Mouse (Mus musculus): ENCODE measurements around the gene Olfr1123. TPM values are rescaled to one million over a fixed set of nuclear protein-coding genes. Genes with fewer than 3 reads are reported as not detected.
"Not testable (repeated sequence)": the region's sequence is repeated elsewhere in the genome, so short reads cannot be mapped to it uniquely, and the experiment has no call there.

The Olfr1123 gene
- total RNA-seq (2017), result not detected in 2 replicates

DNA sequence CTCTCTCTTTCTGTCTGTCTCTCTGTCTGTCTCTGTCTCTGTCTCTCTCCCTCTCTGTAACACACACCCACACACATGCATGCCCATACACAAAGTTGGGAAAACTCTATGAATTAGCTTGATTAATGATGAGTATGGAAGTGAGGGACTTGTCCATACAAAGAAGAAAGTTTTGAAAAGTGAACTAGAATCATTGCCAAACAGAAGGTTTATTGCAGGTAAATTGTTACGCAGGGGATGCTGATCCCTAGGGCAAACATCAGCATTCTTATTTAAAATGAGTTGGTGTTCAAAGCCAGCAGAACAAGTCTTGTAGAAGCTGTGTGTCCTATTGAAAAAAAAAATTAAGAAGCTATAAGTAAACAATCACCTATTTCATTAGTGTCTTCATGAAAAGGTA lies at the start of gene Olfr1123:
Gene Olfr1123 (plus strand): TSS at position 301 of the 400 bp plus-strand sequence.
- no peak for ATAC-seq (replicated peaks in 1 of 2; ENCODE audit: insufficient read depth in 1 of 2, low FRiP score in 2 of 2, low TSS enrichment in 1 of 2, low read depth in 1 of 2, poor library complexity in 2 of 2, severe bottlenecking in 2 of 2)

DNA sequence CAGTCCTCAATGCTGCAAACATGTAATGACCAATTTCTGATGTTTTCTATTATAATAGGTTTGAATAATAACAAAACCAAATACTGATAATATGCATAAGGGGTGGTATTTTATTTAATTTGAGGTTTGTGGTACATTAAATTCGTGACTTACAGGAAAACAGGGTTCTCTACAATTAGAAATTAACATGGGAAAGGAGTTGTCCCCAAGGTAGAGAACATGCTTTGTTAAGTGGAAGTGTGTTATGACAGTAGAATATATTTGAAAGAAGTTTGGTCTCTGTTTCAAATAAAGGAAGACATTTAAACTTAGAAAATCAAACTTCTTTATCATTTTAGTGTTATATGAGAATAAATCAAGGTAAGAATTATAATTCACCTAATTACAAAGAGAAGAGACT lies 46.8 kb upstream of the Olfr1123 start, which contains the start of gene Olfr1121:
Gene Olfr1121 (plus strand): TSS at position 301 of the 400 bp plus-strand sequence.
- ATAC-seq (replicated peaks in 1 of 2; ENCODE audit: insufficient read depth in 1 of 2, low FRiP score in 2 of 2, low TSS enrichment in 1 of 2, low read depth in 1 of 2, poor library complexity in 2 of 2, severe bottlenecking in 2 of 2), result no peak

GRCm38 (mm10) chr2:87371726-87372125 lies 44.7 kb upstream of the Olfr1123 start:
- ATAC-seq (replicated peaks in 1 of 2; ENCODE audit: insufficient read depth in 1 of 2, low FRiP score in 2 of 2, low TSS enrichment in 1 of 2, low read depth in 1 of 2, poor library complexity in 2 of 2, severe bottlenecking in 2 of 2), result no peak

- ATAC-seq (replicated peaks in 1 of 2; ENCODE audit: insufficient read depth in 1 of 2, low FRiP score in 2 of 2, low TSS enrichment in 1 of 2, low read depth in 1 of 2, poor library complexity in 2 of 2, severe bottlenecking in 2 of 2), result no peak
Observed at GRCm38 (mm10) chr2:87383935-87384334, 32.5 kb upstream of the Olfr1123 start.

- no peak for ATAC-seq (replicated peaks in 1 of 2; ENCODE audit: insufficient read depth in 1 of 2, low FRiP score in 2 of 2, low TSS enrichment in 1 of 2, low read depth in 1 of 2, poor library complexity in 2 of 2, severe bottlenecking in 2 of 2)
Observed at GRCm38 (mm10) chr2:87385549-87385948, 30.9 kb upstream of the Olfr1123 start, which contains the start of gene Olfr1122. Gene Olfr1122 (plus strand): TSS chr2:87385849.

DNA sequence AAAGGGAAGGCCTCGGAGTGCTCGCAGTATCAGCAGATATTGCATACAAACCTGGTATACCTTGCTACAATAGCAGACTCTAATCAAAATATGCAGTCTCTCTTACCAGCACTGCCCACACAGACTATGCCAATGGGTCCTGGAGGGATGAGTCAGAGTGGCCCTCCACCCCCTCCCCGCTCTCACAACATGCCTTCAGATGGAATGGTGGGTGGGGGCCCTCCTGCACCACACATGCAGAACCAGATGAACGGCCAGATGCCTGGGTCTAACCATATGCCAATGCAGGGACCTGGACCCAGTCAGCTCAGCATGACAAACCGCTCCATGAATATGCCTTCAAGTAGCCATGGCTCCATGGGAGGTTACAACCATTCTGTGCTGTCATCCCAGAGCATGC lies 22.8 kb upstream of the Olfr1123 start:
- not testable (repeated sequence) for ATAC-seq (replicated peaks in 1 of 2; ENCODE audit: insufficient read depth in 1 of 2, low FRiP score in 2 of 2, low TSS enrichment in 1 of 2, low read depth in 1 of 2, poor library complexity in 2 of 2, severe bottlenecking in 2 of 2)

- ATAC-seq (replicated peaks in 1 of 2; ENCODE audit: insufficient read depth in 1 of 2, low FRiP score in 2 of 2, low TSS enrichment in 1 of 2, low read depth in 1 of 2, poor library complexity in 2 of 2, severe bottlenecking in 2 of 2), result not testable (repeated sequence)
Observed at GRCm38 (mm10) chr2:87394686-87395085, 21.7 kb upstream of the Olfr1123 start.

DNA sequence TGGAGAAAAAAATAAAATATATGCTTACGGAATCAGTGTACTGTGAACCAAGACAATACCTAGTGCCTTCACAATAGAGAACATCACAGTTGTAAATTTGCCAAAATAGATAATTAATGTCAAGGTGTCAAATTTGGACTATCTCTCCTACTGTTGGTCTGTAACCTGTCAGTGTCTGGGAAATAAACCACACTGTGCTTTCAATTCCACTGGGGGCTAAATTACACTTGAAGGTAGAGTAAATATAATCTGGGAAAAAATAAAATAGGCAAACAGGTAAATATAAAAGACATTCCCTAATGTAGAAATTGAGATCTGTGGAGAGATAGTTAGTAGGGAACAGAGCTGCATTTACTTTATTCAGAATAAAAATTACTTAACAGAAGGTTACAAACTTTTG lies 13.5 kb downstream of the Olfr1123 start, which contains the start of gene Olfr1124:
Gene Olfr1124 (plus strand): TSS at position 301 of the 400 bp plus-strand sequence.
- no peak for ATAC-seq (replicated peaks in 1 of 2; ENCODE audit: insufficient read depth in 1 of 2, low FRiP score in 2 of 2, low TSS enrichment in 1 of 2, low read depth in 1 of 2, poor library complexity in 2 of 2, severe bottlenecking in 2 of 2)

DNA sequence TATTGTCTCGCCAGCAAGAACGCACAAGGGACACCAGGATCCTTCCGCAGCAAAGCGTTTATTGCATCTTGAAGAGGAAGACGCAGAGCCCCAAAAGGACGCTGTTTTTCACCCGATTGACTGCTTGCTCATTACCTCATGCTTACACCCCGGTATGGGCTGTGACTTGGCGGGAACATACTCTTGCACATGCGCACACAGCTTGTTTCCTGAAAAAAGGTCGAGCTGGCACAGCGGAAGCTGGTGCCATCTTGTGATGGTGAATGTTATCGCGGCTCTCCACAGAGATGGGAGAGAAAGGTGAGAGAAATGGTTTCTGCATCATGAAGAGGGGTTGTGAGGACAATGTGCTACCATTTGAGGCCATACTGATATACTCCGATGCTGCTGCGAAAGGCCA lies 21.3 kb downstream of the Olfr1123 start:
- no peak for ATAC-seq (replicated peaks in 1 of 2; ENCODE audit: insufficient read depth in 1 of 2, low FRiP score in 2 of 2, low TSS enrichment in 1 of 2, low read depth in 1 of 2, poor library complexity in 2 of 2, severe bottlenecking in 2 of 2)

DNA sequence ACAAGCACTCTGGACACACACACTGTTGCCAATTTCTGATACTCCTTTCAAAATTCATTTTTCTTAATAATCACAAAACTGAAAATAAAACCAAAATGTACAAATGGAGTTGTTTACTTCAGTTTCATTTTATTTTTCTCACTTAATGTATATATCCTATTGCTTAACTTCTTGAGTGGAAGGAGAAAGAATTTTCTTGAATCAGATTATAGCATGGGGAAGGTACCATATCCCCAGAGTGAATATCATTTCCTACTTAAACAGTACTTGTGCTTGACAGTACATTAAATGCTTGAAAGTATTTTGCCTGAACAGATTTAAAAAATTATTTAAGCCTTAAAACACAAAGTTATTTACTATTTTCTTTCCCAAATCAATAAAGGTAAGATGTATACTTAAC lies 37.2 kb downstream of the Olfr1123 start, which contains the start of gene Olfr1126:
Gene Olfr1126 (plus strand): TSS at position 301 of the 400 bp plus-strand sequence.
- no peak for ATAC-seq (replicated peaks in 1 of 2; ENCODE audit: insufficient read depth in 1 of 2, low FRiP score in 2 of 2, low TSS enrichment in 1 of 2, low read depth in 1 of 2, poor library complexity in 2 of 2, severe bottlenecking in 2 of 2)

DNA sequence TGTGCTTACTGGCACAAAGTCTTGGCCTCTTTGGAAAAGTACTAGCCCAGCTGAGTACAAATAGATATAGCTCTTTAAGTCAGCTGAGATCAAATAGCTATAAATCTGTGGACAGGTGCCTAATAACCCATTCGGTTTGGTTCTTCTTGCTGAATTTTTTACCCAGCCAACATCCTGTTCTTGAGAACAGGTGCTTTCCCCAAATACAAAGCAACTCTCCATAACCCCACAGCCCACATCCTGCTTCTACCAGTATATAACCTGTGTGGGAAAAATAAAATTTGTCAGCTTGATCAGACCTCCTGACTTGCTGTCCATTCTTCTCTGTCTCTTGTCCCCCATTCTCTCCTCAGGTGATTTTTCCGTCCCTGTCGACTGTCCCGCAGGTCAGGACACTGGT lies 45.3 kb downstream of the Olfr1123 start:
- ATAC-seq (replicated peaks in 1 of 2; ENCODE audit: insufficient read depth in 1 of 2, low FRiP score in 2 of 2, low TSS enrichment in 1 of 2, low read depth in 1 of 2, poor library complexity in 2 of 2, severe bottlenecking in 2 of 2), result no peak

Other genes with a start within 250 kb of the Olfr1123 start
- not detected in 2 replicates for gene Olfr1112, start 228.8 kb upstream of the Olfr1123 start, total RNA-seq (2017)
- gene Olfr1113, start 207.7 kb upstream of the Olfr1123 start, total RNA-seq (2017), result not detected in 2 replicates
- gene Olfr1115, start 168.6 kb upstream of the Olfr1123 start, total RNA-seq (2017), result not detected in 2 replicates
- not detected in 2 replicates for gene Olfr1116, start 149.1 kb upstream of the Olfr1123 start, total RNA-seq (2017)
- not detected in 2 replicates for gene Olfr1118, start 109.1 kb upstream of the Olfr1123 start, total RNA-seq (2017)
- gene Olfr1120, start 61.8 kb upstream of the Olfr1123 start, total RNA-seq (2017), result not detected in 2 replicates
- gene Olfr1121, start 46.7 kb upstream of the Olfr1123 start, total RNA-seq (2017), result not detected in 2 replicates
- not detected in 2 replicates for gene Olfr1122, start 30.8 kb upstream of the Olfr1123 start, total RNA-seq (2017)
- not detected in 2 replicates for gene Olfr1124, start 13.6 kb downstream of the Olfr1123 start, total RNA-seq (2017)
- gene Olfr1126, start 37.3 kb downstream of the Olfr1123 start, total RNA-seq (2017), result not detected in 2 replicates
- gene Pramel7, start 80.5 kb downstream of the Olfr1123 start, total RNA-seq (2017), result not detected in 2 replicates
- not detected in 2 replicates for gene Pramel6, start 89.9 kb downstream of the Olfr1123 start, total RNA-seq (2017)
- gene Olfr153, start 115.2 kb downstream of the Olfr1123 start, total RNA-seq (2017), result not detected in 2 replicates
- gene Olfr1128, start 128.9 kb downstream of the Olfr1123 start, total RNA-seq (2017), result not detected in 2 replicates
- gene Olfr1129, start 157.3 kb downstream of the Olfr1123 start, total RNA-seq (2017), result not detected in 2 replicates
- gene Olfr1130, start 189.6 kb downstream of the Olfr1123 start, total RNA-seq (2017), result not detected in 2 replicates
- not detected in 2 replicates for gene Olfr1131, start 210.5 kb downstream of the Olfr1123 start, total RNA-seq (2017)
- not detected in 2 replicates for gene Olfr1132, start 220.9 kb downstream of the Olfr1123 start, total RNA-seq (2017)
- not detected in 2 replicates for gene Olfr1133, start 230.7 kb downstream of the Olfr1123 start, total RNA-seq (2017)
- not detected in 2 replicates for gene Olfr1134, start 241.8 kb downstream of the Olfr1123 start, total RNA-seq (2017)

Data from hematopoietic stem cell, adult 5-6 weeks (primary cell).